Mouse (Mus musculus) bone marrow, adult 2 months (tissue): ENCODE measurements at regions not wholly inside any gene's neighbourhood (a gene's known extent, or its start where the extent isn't known, plus 50 kb on each side); places are given as distances from the start of the nearest gene placed in this dataset.

Experiments
- CTCF ChIP-seq: fragments of 200-500 bp; IDR thresholded peaks from 2 replicates; pipeline ENCODE4 v1.5.1; 2011; ENCODE audit warnings: low read length, control low read depth; ENCODE audit not compliant: control insufficient read depth, insufficient read depth
- POLR2A ChIP-seq: fragments of 200-500 bp; IDR thresholded peaks from 2 replicates; pipeline ENCODE4 v1.6.1; 2011; ENCODE audit warnings: low read depth, mild to moderate bottlenecking, control low read depth, low read length, borderline replicate concordance; ENCODE audit not compliant: control insufficient read depth

GRCm38 (mm10) chr17:14541035-14541434, 153.0 kb downstream of the Thbs2 start:
- TF ChIP-seq CTCF, result no peak
- TF ChIP-seq POLR2A, result no peak
